Mouse (Mus musculus): ENCODE measurements around the gene Nosip. TPM values are rescaled to one million over a fixed set of nuclear protein-coding genes. Genes with fewer than 3 reads are reported as not detected.

Nosip gene
- total and polyA plus RNA-seq, 3 experiments: 27.0 to 43.6 (median 29.3) TPM

DNA sequence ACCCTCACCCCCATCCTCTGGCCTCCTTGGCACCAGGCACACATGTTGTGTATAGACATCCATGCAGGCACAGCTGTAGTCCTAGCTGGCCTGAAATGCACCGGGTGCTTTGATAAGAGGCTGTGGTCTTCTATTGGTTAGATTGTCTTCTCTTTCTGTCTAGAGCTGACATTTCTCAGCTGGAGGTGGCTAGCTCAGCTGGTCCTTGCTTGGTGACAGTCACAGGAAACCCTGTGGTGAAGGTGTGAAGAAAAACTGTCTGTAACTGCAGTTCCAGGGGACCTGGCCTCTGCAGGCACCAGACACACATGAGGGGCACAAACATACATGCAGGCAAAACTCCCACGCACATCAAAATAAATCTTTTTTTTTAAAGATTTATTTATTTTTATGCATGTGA is 7.4 kb downstream of the Nosip start:
- Histone ChIP-seq H3K27me3 (ENCODE audit: control insufficient read depth, insufficient read depth, low read length) (no peaks in the 10 kb centered on the region), H3K4me3 (no peak overlapping the region), H3K9ac (ENCODE audit: low read depth, low read length) (no peak overlapping the region), H3K27ac (no peak overlapping the region), H3K79me2 (replicated peaks; ENCODE audit: control insufficient read depth, insufficient read depth, low read length) (no peaks in the 10 kb centered on the region; the same call in 1 of the 2 replicates), H3K4me1 (ENCODE audit: control insufficient read depth, insufficient read depth, low read length) (no peaks in the 10 kb centered on the region), H3K36me3 (ENCODE audit: control insufficient read depth, insufficient read depth, low read length) (no peaks in the 10 kb centered on the region)
- TF ChIP-seq POLR2A (IDR thresholded peaks at IDR 0.05; ENCODE audit: insufficient read depth, low read depth, low read length) (no peak), EP300 (IDR thresholded peaks at IDR 0.05; ENCODE audit: insufficient read depth, low read depth, low read length) (no peak), CTCF (IDR thresholded peaks at IDR 0.05) (no peak)
- 78% methylated on average over 2 of the region's 2 CpGs for WGBS
- intact Hi-C loops (cut with DNase I): no loop called here
- no peak for DNase-seq

DNA sequence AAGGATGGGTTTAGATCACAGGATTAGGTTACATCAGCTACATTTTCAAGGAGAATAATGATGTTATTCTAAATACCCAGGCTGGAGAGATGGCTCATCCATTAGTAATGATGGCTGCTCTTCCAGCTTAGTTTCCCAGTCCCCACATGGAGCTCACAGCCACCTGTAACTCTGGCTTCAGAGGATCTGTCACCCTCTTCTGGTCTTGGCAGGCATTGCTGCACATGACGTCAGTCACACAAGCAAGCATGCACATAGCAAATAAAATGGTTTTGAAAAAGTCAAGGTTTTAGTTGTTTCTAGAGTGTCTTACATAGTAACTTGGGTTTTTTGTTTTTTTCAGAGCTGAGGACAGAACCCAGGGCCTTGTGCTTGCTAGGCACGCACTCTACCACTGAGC is 10.0 kb downstream of the Nosip start:
- H3K9ac ChIP-seq (ENCODE audit: low read depth, low read length): no peak overlapping the region
- no peak overlapping the region for H3K27ac ChIP-seq
- no peak overlapping the region for H3K4me3 ChIP-seq
- peak; percentile 47 for TF ChIP-seq CTCF (IDR thresholded peaks at IDR 0.05)
- no peak for TF ChIP-seq POLR2A (IDR thresholded peaks at IDR 0.05; ENCODE audit: insufficient read depth, low read depth, low read length)
- no peak for TF ChIP-seq EP300 (IDR thresholded peaks at IDR 0.05; ENCODE audit: insufficient read depth, low read depth, low read length)
- peaks cover 3% of the 10 kb centered on the region; the same call in 1 of the 2 replicates for H3K4me1 ChIP-seq (ENCODE audit: control insufficient read depth, insufficient read depth, low read length)
- no peaks in the 10 kb centered on the region for H3K27me3 ChIP-seq (ENCODE audit: control insufficient read depth, insufficient read depth, low read length)
- DNase-seq: no peak
- H3K36me3 ChIP-seq (ENCODE audit: control insufficient read depth, insufficient read depth, low read length): no peaks in the 10 kb centered on the region
- H3K79me2 ChIP-seq (replicated peaks; ENCODE audit: control insufficient read depth, insufficient read depth, low read length): no peaks in the 10 kb centered on the region; the same call in 1 of the 2 replicates
- WGBS: 79% methylated on average over 2 of the region's 2 CpGs
- intact Hi-C loops (cut with DNase I): no loop called here

DNA sequence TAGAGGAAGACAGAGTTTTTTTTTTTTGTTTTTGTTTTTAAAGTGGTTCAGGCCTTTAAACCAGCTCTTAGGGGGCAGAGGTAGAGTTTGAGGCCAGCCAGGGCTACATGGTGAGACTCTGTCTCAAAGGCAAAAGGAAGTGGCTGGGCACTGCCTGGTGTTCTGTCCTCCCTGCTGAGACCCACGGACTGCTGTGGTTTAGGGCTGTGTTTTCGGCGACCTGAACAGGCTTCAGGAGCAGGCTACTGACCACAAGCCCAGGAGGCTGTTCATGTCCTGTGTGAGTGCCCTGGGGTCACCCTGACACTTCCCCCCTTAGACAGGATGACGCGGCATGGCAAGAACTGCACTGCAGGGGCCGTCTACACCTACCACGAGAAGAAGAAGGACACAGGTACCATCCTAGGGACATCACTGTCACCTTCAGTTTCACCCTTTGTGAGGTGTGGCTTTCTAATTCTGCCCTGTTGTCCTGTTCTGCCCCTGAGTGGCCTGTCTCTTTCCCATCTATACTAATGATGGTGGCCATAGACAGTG is 11.0 kb downstream of the Nosip start:
- H3K27me3 ChIP-seq (ENCODE audit: control insufficient read depth, insufficient read depth, low read length): no peaks in the 10 kb centered on the region
- 69% methylated on average over 7 of the region's 7 CpGs for WGBS
- peaks cover 3% of the 10 kb centered on the region; the same call in 1 of the 2 replicates for H3K4me1 ChIP-seq (ENCODE audit: control insufficient read depth, insufficient read depth, low read length)
- intact Hi-C loops (cut with DNase I): no loop called here
- no peaks in the 10 kb centered on the region; the same call in 1 of the 2 replicates for H3K79me2 ChIP-seq (replicated peaks; ENCODE audit: control insufficient read depth, insufficient read depth, low read length)
- no peak for TF ChIP-seq CTCF (IDR thresholded peaks at IDR 0.05)
- TF ChIP-seq POLR2A (IDR thresholded peaks at IDR 0.05; ENCODE audit: insufficient read depth, low read depth, low read length): no peak
- no peak for TF ChIP-seq EP300 (IDR thresholded peaks at IDR 0.05; ENCODE audit: insufficient read depth, low read depth, low read length)
- H3K4me3 ChIP-seq: no peak overlapping the region
- DNase-seq: no peak
- H3K9ac ChIP-seq (ENCODE audit: low read depth, low read length): no peak overlapping the region
- H3K36me3 ChIP-seq (ENCODE audit: control insufficient read depth, insufficient read depth, low read length): no peaks in the 10 kb centered on the region
- H3K27ac ChIP-seq: no peak overlapping the region

DNA sequence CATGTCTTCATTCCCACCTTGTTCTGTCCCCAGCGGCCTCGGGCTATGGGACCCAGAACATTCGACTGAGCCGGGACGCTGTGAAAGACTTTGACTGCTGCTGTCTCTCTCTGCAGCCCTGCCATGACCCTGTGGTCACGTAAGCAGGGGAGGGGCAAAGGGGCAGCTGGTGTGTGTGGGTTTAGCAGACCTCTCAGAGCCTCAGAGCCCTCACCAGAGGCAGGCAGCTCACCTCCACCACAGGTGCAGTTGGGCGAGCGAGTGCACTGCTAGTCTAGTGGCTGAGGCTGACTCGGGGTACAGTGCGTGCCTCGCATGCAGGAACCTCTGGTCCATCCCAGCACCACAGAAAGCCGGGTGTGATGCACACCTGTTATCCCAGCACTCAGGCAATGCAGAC is 11.7 kb downstream of the Nosip start:
- 93% methylated on average over 12 of the region's 12 CpGs for WGBS
- Histone ChIP-seq H3K36me3 (ENCODE audit: control insufficient read depth, insufficient read depth, low read length) (no peaks in the 10 kb centered on the region), H3K27ac (no peak overlapping the region), H3K4me1 (ENCODE audit: control insufficient read depth, insufficient read depth, low read length) (peaks cover 3% of the 10 kb centered on the region; the same call in 1 of the 2 replicates), H3K4me3 (no peak overlapping the region), H3K79me2 (replicated peaks; ENCODE audit: control insufficient read depth, insufficient read depth, low read length) (no peaks in the 10 kb centered on the region; the same call in 1 of the 2 replicates), H3K9ac (ENCODE audit: low read depth, low read length) (no peak overlapping the region), H3K27me3 (ENCODE audit: control insufficient read depth, insufficient read depth, low read length) (no peaks in the 10 kb centered on the region)
- intact Hi-C loops (cut with DNase I): no loop called here
- no peak for DNase-seq
- TF ChIP-seq CTCF (IDR thresholded peaks at IDR 0.05): no peak
- TF ChIP-seq EP300 (IDR thresholded peaks at IDR 0.05; ENCODE audit: insufficient read depth, low read depth, low read length): no peak
- no peak for TF ChIP-seq POLR2A (IDR thresholded peaks at IDR 0.05; ENCODE audit: insufficient read depth, low read depth, low read length)

DNA sequence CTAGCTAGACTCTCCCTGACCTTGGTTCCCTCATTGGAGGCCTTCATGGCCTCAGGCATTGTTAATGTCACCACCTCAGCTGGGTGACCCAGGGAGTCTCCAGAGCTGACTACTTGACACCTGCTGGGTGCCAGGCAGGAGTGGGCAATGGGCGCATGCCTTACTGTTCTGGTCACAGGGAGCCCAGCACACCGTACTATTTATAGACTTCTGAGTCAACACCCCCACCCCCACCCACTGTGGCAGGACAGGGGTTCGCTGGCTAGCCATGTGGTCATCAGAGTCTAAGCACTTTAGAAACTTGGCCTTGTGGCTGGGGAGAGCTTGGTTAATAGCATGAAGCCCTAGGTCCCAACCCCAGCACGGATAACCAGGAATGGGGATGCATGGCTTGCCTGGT is 13.2 kb downstream of the Nosip start:
- intact Hi-C loops (cut with DNase I): no loop called here
- H3K9ac ChIP-seq (ENCODE audit: low read depth, low read length): no peak overlapping the region

DNA sequence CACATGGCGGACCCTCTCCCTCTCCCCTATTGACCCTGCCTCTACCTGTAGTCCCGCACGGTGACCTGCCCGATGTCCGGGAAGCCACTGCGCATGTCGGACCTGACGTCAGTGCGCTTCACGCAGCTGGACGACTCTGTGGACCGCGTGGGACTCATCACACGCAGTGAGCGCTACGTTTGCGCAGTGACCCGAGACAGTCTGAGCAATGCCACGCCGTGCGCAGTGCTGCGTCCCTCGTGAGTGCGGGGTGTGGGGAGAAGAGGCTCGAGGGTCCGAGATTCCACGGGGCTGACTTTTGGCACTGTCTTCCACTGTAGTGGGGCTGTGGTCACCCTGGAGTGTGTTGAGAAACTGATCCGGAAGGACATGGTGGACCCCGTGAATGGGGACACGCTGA is 14.3 kb downstream of the Nosip start:
- H3K27me3 ChIP-seq (ENCODE audit: control insufficient read depth, insufficient read depth, low read length): no peaks in the 10 kb centered on the region
- intact Hi-C loops (cut with DNase I): no loop called here
- H3K36me3 ChIP-seq (ENCODE audit: control insufficient read depth, insufficient read depth, low read length): no peaks in the 10 kb centered on the region
- no peak for TF ChIP-seq POLR2A (IDR thresholded peaks at IDR 0.05; ENCODE audit: insufficient read depth, low read depth, low read length)
- TF ChIP-seq CTCF (IDR thresholded peaks at IDR 0.05): no peak
- H3K4me3 ChIP-seq: no peak overlapping the region
- no peak overlapping the region for H3K27ac ChIP-seq
- peaks cover 6% of the 10 kb centered on the region for H3K4me1 ChIP-seq (ENCODE audit: control insufficient read depth, insufficient read depth, low read length)
- no peak overlapping the region for H3K9ac ChIP-seq (ENCODE audit: low read depth, low read length)
- no peaks in the 10 kb centered on the region; the same call in 1 of the 2 replicates for H3K79me2 ChIP-seq (replicated peaks; ENCODE audit: control insufficient read depth, insufficient read depth, low read length)
- DNase-seq: no peak
- WGBS: 90% methylated on average over 30 of the region's 30 CpGs

More for the DNA sequence above, 13.2 kb downstream of the Nosip start:
- no peaks in the 10 kb centered on the region; the same call in 1 of the 2 replicates for H3K79me2 ChIP-seq (replicated peaks; ENCODE audit: control insufficient read depth, insufficient read depth, low read length)
- no peak for TF ChIP-seq CTCF (IDR thresholded peaks at IDR 0.05)
- 0 out of 2 replicates have a peak, but pooled peaks have one; percentile 25 for TF ChIP-seq POLR2A (IDR thresholded peaks at IDR 0.05; ENCODE audit: insufficient read depth, low read depth, low read length)
- TF ChIP-seq EP300 (IDR thresholded peaks at IDR 0.05; ENCODE audit: insufficient read depth, low read depth, low read length): 0 out of 2 replicates have a peak, but pooled peaks have one; percentile 48
- H3K4me3 ChIP-seq: no peak overlapping the region
- H3K27me3 ChIP-seq (ENCODE audit: control insufficient read depth, insufficient read depth, low read length): no peaks in the 10 kb centered on the region
- peak; percentile 43 to 70 for DNase-seq
- WGBS: 36% methylated on average over 4 of the region's 4 CpGs
- H3K36me3 ChIP-seq (ENCODE audit: control insufficient read depth, insufficient read depth, low read length): no peaks in the 10 kb centered on the region
- H3K4me1 ChIP-seq (ENCODE audit: control insufficient read depth, insufficient read depth, low read length): peaks cover 3% of the 10 kb centered on the region
- peak overlapping the region; percentile 68 for H3K27ac ChIP-seq

Data from heart, adult 2 months (tissue).